Mouse (Mus musculus): ENCODE results near the gene Ccnc.

Ccnc gene

DNA sequence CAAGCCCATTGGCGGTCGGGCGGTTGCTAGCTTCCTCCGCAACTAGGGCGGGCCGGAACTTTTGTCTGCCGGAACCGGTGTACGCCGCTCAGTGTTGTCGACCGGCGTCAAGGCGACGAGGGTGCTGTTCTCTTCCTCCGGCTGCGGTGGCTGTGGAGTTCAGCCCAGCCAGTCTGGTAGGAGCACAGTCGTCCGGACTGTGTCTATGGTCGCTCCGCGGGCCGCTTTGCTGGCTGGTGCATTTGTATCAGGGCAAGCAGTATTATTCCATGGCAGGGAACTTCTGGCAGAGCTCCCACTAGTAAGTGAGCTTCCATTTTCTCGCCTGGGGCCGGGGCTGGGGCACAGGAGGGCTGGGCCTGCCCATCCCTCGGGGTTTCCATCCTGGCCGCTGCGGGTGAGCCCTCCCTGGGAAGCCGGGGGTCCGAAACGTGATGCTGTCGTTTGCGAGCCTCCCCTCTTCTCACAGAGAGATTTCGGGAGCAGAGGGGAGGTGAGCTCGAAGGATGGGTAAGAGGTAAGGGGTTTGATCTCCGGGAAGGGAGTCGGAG lies at the start of gene Ccnc:
TSS of gene Ccnc (plus strand) at position 87 of the 551 bp plus-strand sequence.
- DNase-seq (ENCODE audit: low spot score), result peak; percentile 94

DNA sequence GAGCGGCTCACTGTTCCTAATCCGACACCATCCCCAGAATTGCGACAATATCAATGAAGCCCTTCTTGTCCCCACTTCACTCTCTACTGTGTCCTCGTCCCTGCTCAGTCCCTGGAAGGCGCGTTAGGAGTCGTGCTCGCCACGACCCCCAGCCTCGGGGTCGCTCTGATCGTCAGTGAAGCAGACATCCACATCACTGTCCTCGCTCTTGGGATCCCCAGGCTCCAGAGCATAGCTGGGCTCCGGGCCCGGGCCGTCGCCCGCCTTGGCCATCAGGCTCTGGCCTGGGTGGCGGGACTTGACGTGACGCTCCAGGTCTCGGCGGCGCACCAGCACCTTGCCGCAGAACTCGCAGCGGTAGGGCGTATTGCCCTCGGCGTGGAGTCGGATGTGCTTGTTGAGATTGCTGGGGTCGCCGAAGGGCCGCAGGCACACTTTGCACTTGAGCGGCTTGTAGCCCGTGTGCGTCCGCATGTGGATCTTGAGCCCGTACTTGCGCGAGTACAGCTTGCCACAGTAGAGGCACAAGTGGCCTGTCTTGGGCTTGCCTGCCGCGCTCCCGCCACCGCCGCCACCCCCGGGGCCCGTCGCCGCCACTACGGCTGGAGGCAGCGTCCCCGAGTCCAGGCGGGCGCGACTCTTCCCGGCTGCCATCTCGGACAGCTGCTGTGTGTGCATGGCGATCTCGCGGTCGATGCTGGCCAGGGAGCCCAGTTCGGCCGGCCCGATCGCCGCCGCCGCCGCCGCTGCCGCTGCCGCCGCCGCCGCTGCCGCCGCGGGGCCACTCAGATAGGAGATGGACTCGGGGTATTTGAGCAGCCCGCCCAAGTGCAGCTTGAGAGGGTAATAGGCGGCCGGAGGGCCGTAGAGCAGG lies 49.2 kb upstream of the Ccnc start:
- DNase-seq (ENCODE audit: low spot score), result no peak

DNA sequence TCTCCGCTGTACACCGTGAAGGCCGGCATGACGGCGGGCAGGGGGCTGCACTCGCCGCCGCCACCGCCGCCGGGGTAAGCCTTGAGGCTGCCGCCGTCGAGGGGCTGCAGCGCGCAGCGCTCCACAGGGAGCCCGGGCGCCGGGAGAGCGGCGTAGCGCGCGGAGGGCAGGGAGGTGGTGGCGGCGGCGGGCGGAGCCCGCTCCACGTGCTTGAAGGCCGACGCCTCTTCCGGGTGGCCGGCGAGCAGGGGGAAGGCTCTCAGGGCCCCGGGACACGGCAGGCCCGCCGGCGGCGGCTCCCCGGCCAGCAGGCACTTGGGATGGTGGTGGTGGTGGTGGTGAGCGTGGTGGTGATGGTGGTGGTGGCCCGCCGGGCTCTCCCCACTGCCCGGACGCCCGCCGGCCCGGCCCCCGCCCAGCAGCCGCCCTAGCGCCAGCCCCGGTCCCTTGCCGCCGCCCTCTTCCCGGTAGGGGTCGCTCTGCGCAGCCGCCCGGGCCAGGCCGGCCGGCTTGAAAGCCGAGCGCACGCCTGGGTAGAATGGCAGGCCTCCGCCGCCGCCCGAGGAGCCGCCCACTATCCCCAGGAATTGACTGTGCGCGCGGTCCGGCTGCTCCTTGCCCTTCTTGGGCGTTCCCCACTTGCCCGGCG lies 48.4 kb upstream of the Ccnc start:
- DNase-seq (ENCODE audit: low spot score), result no peak

DNA sequence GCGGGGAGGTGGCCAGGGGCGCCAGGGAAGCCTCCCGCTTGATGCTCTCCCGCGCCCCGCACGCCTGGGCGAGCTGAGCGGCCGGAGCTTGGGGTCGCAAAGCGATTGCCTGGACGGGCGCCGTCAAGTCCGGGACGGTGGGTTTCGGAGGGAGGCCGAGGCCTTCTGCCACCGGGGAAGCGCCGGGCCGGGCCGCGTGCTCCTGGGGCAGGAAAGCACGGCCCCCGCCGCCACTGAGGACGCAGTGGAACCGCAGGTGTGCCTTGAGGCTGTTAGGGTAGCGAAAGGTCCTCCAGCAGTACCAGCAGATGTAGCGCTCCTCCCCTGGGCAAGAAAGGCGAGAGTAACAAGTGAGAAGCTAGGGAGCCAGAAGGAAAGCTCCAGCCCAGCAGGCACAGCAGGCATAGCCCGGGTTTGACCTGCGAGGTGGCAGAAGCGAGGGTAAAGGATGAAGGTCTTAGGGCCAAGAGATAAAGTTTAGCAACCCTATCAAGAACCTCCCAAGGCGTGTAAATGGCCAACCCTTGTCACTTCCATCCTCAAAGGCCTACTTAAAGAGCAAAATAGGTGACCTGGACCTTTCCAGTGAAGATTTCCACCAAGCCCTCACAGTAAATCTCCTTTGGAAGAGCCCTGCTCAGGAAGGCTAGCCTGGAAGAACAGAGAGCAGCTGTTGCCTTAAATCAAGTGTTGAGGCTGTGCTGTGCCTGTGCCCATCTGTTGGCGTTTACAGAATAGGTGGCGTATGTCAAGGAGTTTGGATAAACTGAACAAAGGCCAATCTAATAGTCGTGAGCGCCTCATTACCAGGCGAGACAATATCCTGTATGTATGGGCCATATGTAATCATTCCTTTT lies 47.6 kb upstream of the Ccnc start:
- DNase-seq (ENCODE audit: low spot score), result no peak

DNA sequence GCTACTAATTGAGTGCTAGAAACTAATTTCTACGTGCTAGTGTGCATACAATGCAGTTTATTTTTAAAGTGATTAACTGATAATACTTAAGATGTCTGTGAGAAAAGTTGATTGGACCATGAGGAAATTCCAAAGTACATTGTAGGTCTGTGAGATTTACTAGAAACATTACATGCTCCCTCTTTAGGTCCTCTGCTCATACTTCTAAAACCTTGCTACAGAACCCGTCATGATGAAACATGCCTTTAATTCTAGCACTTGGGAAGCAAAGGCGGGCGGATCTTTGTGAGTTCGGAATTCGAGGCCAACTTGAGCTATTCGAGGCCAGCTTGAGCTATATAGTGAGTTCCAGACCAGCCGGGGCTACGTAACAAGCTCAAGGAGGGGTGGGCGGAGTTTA lies 46.5 kb upstream of the Ccnc start:
- no peak for DNase-seq (ENCODE audit: low spot score)

DNA sequence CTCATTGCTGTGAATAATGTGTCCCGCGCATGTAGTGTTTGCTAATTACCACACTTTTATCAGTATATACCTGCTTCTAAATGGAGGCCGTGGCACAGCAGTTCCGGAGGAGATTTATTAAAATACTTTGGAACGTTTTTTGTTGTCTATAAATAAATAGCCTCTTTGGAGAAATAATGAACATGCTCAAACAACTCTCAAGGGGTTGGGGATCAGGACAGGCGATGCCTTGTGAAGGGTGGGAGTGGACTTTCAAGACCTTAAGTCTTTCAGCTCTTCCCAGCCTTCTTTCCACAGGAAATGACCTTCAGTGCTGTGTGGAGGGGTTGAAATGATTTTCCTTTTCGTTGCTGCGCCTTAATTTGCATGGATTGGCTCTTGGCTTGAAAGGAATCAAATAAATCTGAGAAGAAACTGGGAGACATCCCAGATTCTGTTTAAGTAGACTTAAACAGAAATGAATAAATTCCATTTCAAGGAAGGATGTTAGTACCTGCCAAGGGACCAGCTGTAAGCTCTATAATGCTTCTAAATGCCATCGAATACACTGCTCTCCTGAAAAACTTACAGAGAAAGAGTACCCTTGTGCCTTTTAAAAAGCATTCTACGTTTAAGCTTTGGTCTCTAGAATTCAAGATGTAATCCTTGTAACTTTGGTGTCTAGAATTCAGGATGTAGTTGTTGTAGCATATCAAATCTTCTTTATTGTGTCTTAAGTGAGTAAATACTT lies 44.9 kb upstream of the Ccnc start:
- DNase-seq (ENCODE audit: low spot score), result no peak

DNA sequence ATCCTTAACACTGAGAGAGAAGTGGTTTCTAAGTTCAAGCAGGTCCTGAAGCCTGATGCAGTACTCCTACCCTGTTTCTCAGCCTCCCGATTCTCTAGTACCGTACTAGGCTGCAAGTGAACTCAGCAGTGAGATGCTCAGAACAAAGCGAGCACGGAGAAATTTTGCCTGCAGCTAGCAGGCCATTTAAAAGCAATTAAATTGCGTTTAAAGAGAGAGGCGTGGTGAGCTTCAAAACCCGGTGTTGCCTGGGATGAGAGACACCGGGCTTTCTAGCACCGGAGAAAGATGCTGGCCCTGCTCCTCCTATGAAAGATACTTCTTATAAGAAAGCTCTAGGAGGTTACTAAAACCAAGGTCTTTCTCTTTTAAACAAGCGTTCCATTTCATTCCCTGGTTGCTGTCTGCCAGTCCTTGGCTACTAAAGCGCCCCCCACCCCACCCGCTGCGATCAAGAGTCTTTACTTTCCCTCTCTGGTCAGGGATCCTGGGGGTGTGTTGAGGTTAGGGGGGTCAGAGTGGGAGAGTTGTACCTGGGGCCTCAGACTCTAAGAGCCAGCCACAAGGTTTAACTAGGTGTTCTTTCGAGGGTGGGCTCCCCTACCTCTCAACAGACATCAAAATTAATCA lies 43.0 kb upstream of the Ccnc start:
- no peak for DNase-seq (ENCODE audit: low spot score)

DNA sequence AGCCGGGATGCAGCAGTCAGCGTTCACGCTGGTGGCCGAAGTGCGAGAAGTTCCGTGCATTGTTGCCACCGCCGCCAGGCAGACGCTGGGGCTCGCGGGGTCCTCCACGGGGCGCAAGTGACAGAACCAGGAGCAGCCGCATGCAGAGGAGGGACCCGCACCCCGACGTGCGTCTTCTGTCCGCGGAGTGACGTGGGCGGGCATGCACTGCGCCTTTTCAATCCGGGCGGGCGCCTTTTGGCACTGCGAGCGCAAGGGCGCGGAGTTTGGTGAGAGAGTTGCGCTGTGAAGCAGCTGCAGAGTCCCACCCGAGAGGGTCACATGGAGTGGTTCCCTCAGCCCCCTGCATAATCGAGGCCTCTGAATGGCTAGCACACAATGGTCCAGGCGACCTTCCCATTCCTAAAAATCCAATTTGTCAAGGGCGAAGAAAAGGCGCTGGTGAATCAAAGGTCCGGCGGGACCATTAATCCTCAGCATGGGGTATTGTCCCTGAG lies 41.9 kb upstream of the Ccnc start, which contains the start of gene Prdm13:
TSS of gene Prdm13 (minus strand) at position 369 of the 497 bp plus-strand sequence.
- no peak for DNase-seq (ENCODE audit: low spot score)

DNA sequence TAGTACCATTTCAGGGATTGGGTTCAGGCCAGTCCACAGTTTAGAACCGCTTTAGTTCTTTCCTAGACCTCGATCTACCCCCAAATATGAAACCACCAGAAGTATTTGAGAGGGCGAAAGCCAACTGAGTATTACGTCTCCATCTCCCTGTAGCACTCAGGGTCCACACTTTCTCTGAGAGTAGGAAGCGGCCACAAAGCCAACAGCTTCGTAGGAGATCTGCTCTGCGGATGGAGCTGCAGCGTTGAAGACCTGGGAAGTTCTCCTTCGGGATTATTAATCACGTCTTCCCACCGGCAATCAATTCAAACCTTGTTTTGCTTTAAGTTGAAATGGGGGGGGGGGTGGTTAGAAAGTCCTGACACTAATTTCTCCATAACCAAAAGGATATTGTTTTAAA lies 41.1 kb upstream of the Ccnc start:
- DNase-seq (ENCODE audit: low spot score), result no peak

DNA sequence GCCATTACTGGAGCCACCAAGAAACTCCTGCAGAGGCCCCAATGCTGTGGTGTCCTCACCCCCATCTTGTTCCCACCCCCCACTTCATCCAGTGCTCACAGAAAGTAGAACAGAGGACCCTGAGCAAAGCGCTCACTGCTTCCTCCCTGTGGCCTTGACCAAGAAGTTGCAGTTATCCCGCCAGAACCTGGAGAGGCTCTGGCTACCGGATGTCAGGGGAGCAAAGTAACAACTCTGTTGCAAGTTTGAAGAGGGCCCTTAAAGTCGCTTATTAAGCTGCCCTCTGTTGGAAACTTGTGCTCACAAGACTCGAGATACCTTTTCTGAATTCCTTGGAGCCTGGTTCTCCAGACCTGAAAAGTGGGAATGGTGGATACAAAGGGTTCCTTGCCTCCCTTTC lies 40.6 kb upstream of the Ccnc start:
- no peak for DNase-seq (ENCODE audit: low spot score)

DNA sequence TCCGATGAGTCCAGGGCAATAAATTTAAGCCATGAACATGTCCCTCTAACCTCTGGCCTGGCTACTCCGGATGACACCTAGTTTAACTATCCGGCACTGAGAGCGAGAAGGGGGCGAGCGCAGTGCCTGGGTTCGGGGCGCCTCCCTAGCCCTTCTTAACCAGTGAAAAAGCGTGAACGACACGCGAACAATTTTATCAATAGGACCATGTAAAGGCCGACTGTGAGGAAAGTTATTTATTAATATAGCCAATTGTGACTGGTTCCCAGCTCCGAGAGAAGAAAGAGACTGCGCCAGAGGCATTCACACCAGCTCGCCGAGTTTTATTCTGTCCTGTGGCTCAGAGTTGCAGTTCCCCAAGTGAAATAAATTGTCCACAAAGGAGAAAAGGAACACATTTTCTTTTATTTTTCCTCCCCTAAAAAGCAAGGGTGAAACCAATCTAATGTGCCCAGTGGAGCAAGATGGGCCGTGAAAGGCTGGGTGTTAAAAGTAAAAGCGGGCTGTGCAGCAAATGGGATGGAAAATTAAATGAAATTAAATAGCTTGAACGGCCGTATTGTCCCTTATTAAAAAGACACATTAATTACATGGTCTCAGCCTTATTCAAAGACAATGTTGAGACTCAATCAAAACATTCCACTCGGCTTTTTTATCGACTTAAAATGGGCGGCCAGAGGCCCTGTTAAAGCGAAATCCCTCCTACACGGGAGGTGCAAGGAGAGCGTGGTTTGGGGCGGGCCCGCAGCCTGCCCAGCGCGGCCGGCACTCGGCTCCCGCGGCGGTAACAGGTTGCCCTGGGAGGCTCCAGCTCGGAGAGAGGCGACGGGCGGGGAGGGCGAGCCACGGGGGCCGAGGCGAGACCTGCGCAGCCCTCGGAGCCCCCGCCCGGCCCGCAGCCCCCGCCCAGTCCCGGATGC lies 39.5 kb upstream of the Ccnc start:
- DNase-seq (ENCODE audit: low spot score), result no peak

DNA sequence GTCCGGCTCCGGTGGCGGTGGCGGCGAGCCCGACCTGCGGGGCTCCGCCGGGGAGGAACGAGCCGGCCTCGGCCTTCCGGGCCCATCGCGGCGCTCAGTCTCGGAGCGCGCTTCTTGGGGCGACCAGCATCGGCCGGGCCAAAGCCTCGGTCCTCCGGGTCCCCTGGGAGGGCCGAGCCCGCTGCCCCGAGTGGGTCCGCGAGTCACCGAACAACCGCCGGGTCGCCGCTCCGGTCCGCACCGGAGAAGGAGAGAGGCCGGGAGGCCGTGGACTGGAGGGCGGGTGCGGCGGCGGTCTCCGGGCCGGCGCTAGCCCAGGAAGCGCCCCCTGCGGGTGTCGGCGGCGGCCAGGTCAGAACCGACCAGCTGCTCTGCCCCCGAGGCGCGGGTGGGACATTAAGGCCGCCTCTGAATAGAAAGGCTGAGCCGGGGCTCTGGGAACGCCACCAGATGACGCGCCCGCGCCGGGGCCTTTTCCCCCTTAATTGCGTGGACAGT lies 38.7 kb upstream of the Ccnc start:
- DNase-seq (ENCODE audit: low spot score), result peak; percentile 7

DNA sequence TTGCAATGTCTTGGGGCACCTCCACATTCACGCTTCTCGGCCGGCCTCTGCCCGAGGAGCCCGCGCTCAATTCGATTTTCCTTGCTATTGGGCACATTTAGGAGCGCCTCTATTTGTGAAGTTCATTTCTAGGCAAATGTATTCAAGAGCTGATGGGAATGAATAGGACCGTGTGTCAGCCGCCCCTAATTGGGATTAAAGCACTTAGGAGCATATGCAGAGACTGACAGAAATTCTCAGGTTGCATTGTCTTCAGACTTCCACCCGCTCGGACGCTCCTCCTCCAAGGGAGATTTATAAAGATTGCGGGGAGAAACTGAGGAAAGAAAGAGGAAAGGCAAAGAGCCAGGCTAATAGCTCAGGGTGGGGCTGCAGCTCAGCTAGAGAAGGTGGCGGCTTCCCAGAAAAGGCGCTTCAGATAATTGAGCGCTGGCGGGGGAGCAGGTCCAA lies 38.0 kb upstream of the Ccnc start:
- no peak for DNase-seq (ENCODE audit: low spot score)

DNA sequence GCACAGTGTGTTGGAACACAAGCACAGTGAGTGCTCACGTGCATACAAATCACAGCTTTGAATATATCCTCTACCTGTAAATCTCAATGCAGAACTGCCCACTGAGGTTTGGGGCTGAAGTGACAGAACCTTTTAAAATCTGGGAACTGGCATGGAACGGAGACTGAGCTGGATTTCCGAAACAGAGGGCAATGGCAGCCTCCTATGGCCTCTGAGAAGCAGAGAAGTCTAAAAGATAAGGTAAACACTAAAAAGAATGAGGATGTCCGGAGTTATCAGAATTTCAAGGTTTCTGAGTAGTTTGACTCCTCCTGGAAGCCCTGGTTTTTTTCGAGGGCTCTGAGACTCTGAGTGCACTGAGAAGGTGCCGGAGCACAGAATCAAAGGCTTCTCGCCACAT lies 37.3 kb upstream of the Ccnc start:
- no peak for DNase-seq (ENCODE audit: low spot score)

DNA sequence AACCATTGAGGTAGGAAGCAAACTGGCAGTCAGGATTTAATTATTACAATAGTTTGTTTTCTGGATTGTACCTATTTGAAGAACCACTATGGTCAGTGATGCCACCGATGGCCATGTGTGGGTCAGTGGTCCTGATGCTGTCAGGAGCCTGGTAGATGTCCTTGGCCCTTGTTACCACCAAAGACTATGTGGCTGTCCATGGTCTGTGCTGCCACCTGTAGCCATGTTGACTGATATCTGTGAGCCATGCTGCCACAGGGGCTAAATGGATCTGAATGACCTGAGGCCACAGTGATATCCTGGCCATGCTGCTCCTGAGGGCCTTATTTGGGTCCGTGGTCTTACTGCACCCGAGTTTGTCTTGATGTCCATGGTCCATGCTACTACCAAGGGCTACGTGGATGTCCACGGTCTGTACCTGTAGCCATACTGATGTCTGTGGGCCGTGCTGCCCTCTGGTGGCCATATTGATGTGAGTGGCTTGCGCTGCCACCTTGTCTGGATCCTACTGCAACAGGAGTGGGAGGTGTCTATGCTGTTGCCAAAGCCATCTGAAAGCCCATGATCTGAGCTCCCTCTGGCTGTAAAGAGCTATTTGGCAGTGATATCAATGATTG lies 31.8 kb upstream of the Ccnc start:
- DNase-seq (ENCODE audit: low spot score), result peak; percentile 34

DNA sequence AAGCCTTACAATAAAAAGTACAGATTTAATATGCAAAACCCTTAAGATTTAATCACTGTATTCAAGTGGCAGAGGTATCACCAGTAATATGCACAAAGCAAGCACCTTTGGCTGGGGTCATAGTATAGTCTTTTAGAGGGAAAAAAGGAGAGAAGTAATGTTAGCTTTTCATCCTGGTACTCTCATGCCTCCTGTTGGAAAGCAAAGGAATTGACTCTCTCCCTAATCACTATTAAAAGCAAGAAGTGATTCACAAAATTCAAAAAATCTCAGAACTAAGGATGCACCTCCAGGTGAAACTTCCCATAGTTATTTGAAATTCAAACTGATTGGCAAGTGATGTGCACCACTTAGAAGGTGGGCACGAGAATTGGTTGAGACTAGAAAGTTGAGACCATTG lies 22.5 kb upstream of the Ccnc start:
- DNase-seq (ENCODE audit: low spot score), result no peak

DNA sequence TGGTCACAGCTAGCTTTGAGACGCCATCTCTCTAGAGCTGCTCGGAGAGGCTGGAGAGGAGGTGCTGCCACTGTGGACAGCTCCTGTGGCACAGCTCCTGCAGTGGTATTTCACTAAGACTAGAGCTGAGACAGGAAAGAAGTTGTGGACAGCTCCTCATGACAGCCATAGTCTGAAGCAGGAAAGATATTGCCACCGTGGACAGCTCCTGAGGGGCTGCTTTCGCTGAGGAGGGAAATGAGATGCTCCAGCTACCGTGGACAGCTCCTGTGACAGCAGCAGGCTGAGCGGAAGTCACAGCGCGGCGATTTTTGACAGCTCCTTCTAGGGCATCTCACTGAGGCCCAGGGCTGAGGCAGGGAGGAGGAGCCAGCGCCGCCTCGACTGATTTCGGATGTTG lies 15.4 kb upstream of the Ccnc start:
- DNase-seq (ENCODE audit: low spot score), result peak; percentile 13

DNA sequence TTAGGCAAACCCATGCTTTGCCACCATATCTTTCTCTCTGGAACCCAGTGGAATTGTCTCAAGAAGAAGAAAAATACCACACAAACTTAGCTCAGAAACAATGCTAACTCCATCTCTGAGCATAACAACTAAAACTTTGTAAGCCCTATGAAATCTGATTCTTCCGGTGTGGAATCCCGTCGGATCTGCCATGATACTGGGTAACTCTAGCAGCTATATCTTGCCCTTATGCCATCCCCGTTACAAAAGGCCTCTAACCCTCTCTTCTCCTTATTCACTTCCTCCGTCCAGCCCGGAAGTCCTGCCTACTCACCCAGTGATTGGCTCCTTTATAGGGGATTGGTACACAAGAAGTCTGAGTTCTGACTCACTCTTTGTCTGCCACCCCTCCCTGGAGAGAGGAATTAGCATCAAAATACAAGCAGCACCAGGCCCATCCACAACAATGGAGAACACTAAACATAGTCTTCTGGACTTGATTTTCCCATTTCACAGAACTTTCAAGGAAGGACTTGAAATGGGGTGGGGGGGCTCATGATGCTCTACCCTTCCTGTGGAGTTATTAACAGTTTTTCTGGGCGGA lies 4.7 kb upstream of the Ccnc start:
- DNase-seq (ENCODE audit: low spot score), result no peak
